Mouse (Mus musculus): Measurements from ENCODE around the gene Jagn1. TPM values are rescaled to one million over a fixed set of nuclear protein-coding genes. Genes with fewer than 3 reads are reported as not detected.

Jagn1 gene
- total and polyA plus RNA-seq, 3 experiments = 80.6 to 95.6 TPM; not detected in 1

DNA sequence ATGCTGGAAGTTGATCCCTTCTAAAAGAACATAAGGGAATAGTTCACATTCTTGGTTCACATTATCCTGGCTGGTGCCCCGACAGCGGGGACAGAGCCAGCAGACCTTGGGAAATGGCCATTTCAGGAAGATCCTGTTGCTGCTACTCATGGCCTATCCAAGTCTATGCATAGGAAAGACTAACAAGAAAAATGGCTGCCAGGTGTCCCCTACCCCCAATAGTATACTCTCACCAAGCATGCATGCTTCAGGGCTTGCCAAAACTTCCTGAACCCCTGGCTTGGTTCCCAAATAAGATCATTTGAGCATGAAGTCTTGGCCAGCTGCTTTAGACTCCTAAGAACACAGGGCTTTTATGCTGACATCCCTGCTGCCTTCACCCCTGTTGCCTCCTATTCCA, 9.5 kb downstream of the Jagn1 start:
- no peaks in the 10 kb centered on the region for H3K4me1 ChIP-seq (ENCODE audit: control insufficient read depth in 1 of 2, insufficient read depth in 2 of 2, low read length in 2 of 2)
- DNase-seq (ENCODE audit: low read depth, low spot score) = no peak
- H3K36me3 ChIP-seq (ENCODE audit: control insufficient read depth in 1 of 2, insufficient read depth in 2 of 2, low read length in 2 of 2) = peaks cover 0 to 7% of the 10 kb centered on the region in 2 experiments; a peak in 2 of 4 replicates
- no peaks in the 10 kb centered on the region for H3K79me2 ChIP-seq (ENCODE audit: control insufficient read depth, insufficient read depth, low read length, poor library complexity)
- no peak overlapping the region for H3K9ac ChIP-seq (ENCODE audit: control insufficient read depth, low read depth, low read length, poor library complexity, severe bottlenecking)
- no peak for TF ChIP-seq BHLHE40 (IDR thresholded peaks at IDR 0.05; ENCODE audit: borderline replicate concordance, low read depth, low read length)
- no peak for TF ChIP-seq KAT2A (conservative IDR thresholded peaks at IDR 0.05; ENCODE audit: low read depth, low read length)
- no peak for TF ChIP-seq ZKSCAN1 (IDR thresholded peaks at IDR 0.05; ENCODE audit: low read depth, low read length)
- no peak for TF ChIP-seq MAX (IDR thresholded peaks at IDR 0.05; ENCODE audit: low read length)
- TF ChIP-seq USF2 (IDR thresholded peaks at IDR 0.05; ENCODE audit: borderline replicate concordance in 1 of 2, insufficient read depth in 1 of 2, low read depth in 1 of 2, low read length in 2 of 2) = no peak
- no peak for TF ChIP-seq HCFC1 (IDR thresholded peaks at IDR 0.05; ENCODE audit: low read depth, low read length)
- no peak overlapping the region for H3K27ac ChIP-seq (ENCODE audit: control insufficient read depth, low read depth, low read length)
- H3K27me3 ChIP-seq (ENCODE audit: control insufficient read depth in 1 of 2, insufficient read depth in 2 of 2, low read length in 2 of 2) = no peaks in the 10 kb centered on the region; a peak in 2 of 4 replicates
- no peak overlapping the region for H3K4me3 ChIP-seq (ENCODE audit: control insufficient read depth in 1 of 2, insufficient read depth in 1 of 2, low read depth in 2 of 2, low read length in 2 of 2)
- no peaks in the 10 kb centered on the region for H3K9me3 ChIP-seq (replicated peaks; ENCODE audit: insufficient read depth, low read length)

GRCm38 (mm10) chr6:113455007-113455406, 12.6 kb downstream of the Jagn1 start:
- no peak overlapping the region for H3K9ac ChIP-seq (ENCODE audit: control insufficient read depth, low read depth, low read length, poor library complexity, severe bottlenecking)
- H3K27ac ChIP-seq (ENCODE audit: control insufficient read depth, low read depth, low read length) = no peak overlapping the region
- no peaks in the 10 kb centered on the region for H3K4me1 ChIP-seq (ENCODE audit: control insufficient read depth in 1 of 2, insufficient read depth in 2 of 2, low read length in 2 of 2)
- H3K4me3 ChIP-seq (ENCODE audit: control insufficient read depth in 1 of 2, insufficient read depth in 1 of 2, low read depth in 2 of 2, low read length in 2 of 2) = no peak overlapping the region
- peaks cover 0 to 2% of the 10 kb centered on the region in 2 experiments; a peak in 3 of 4 replicates for H3K27me3 ChIP-seq (ENCODE audit: control insufficient read depth in 1 of 2, insufficient read depth in 2 of 2, low read length in 2 of 2)
- H3K36me3 ChIP-seq (ENCODE audit: control insufficient read depth in 1 of 2, insufficient read depth in 2 of 2, low read length in 2 of 2) = no peaks in the 10 kb centered on the region
- no peaks in the 10 kb centered on the region for H3K9me3 ChIP-seq (replicated peaks; ENCODE audit: insufficient read depth, low read length)
- no peaks in the 10 kb centered on the region for H3K79me2 ChIP-seq (ENCODE audit: control insufficient read depth, insufficient read depth, low read length, poor library complexity)
- TF ChIP-seq TBP (IDR thresholded peaks at IDR 0.05; ENCODE audit: low read depth, low read length) = no peak
- no peak for TF ChIP-seq BHLHE40 (IDR thresholded peaks at IDR 0.05; ENCODE audit: borderline replicate concordance, low read depth, low read length)
- TF ChIP-seq TAL1 (IDR thresholded peaks at IDR 0.05; ENCODE audit: low read length) = no peak
- TF ChIP-seq NRF1 (IDR thresholded peaks at IDR 0.05; ENCODE audit: insufficient read depth, low read depth, low read length, poor library complexity, severe bottlenecking) = no peak
- no peak for TF ChIP-seq UBTF (IDR thresholded peaks at IDR 0.05; ENCODE audit: borderline replicate concordance, insufficient read depth, low read depth, low read length)
- TF ChIP-seq SIN3A (IDR thresholded peaks at IDR 0.05; ENCODE audit: low read length) = no peak
- DNase-seq (ENCODE audit: low read depth, low spot score) = no peak

GRCm38 (mm10) chr6:113457952-113458534, 15.7 kb downstream of the Jagn1 start, which contains the start of gene Il17re:
Il17re (plus strand) TSS chr6:113458484.
- Histone ChIP-seq H3K9ac (ENCODE audit: control insufficient read depth, low read depth, low read length, poor library complexity, severe bottlenecking) (no peak within 1 kb of the TSS), H3K9me3 (replicated peaks; ENCODE audit: insufficient read depth, low read length) (no peaks in the 10 kb centered on the region), H3K4me1 (ENCODE audit: control insufficient read depth in 1 of 2, insufficient read depth in 2 of 2, low read length in 2 of 2) (no peaks in the 10 kb centered on the region), H3K27me3 (ENCODE audit: control insufficient read depth in 1 of 2, insufficient read depth in 2 of 2, low read length in 2 of 2) (peaks cover 6 to 9% of the 10 kb centered on the region in 2 experiments; a peak in 3 of 4 replicates), H3K27ac (ENCODE audit: control insufficient read depth, low read depth, low read length) (no peak within 1 kb of the TSS), H3K79me2 (ENCODE audit: control insufficient read depth, insufficient read depth, low read length, poor library complexity) (no peaks in the 10 kb centered on the region), H3K36me3 (ENCODE audit: control insufficient read depth in 1 of 2, insufficient read depth in 2 of 2, low read length in 2 of 2) (no peaks in the 10 kb centered on the region), H3K4me3 (ENCODE audit: control insufficient read depth in 1 of 2, insufficient read depth in 1 of 2, low read depth in 2 of 2, low read length in 2 of 2) (no peak within 1 kb of the TSS)
- DNase-seq (ENCODE audit: low read depth, low spot score) = no peak
- TF ChIP-seq BHLHE40 (IDR thresholded peaks at IDR 0.05; ENCODE audit: borderline replicate concordance, low read depth, low read length) (no peak), GABPA (IDR thresholded peaks at IDR 0.05; ENCODE audit: low read depth, low read length) (no peak), POLR2A (IDR thresholded peaks at IDR 0.05; ENCODE audit: control insufficient read depth in 1 of 2, insufficient read depth in 1 of 2, low read depth in 1 of 2, low read length in 2 of 2, poor library complexity in 1 of 2) (no peak), HCFC1 (IDR thresholded peaks at IDR 0.05; ENCODE audit: low read depth, low read length) (no peak), NRF1 (IDR thresholded peaks at IDR 0.05; ENCODE audit: insufficient read depth, low read depth, low read length, poor library complexity, severe bottlenecking) (no peak), ZKSCAN1 (IDR thresholded peaks at IDR 0.05; ENCODE audit: low read depth, low read length) (no peak), MAZ (IDR thresholded peaks at IDR 0.05; ENCODE audit: low read depth, low read length) (no peak)

Measured in MEL (cell line).